Mouse (Mus musculus): Measurements from ENCODE around the gene BC048507.
"Not testable (repeated sequence)": the region's sequence is repeated elsewhere in the genome, so short reads cannot be mapped to it uniquely, and the experiment has no call there.

BC048507 gene

DNA sequence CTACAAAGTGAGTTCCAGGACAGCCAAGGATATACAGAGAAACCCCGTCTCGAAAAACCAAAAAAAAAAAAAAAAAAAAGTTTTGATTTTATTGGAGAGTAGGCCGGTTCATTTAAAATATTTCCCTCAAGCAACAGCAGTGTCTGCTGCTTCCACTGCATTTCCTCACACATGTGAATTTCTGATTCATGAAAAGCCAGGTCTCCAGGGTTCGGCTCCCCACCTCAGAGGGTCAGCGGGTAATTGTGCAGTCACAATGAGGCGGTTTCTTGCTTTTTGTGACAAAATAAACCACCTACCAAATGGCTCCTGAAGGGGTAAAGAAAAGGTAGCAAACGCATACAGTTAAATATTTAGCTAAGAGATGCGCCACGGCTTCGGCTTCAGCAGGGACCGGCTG is at the start of gene BC048507:
BC048507 (plus strand) TSS at position 301 of the 400 bp plus-strand sequence.
- no peak for DNase-seq

GRCm38 (mm10) chr13:67813710-67814660 is 49.1 kb upstream of the BC048507 start, which contains the start of gene Zfp273:
TSS of gene Zfp273 (plus strand) at chr13:67813740.
- peak; percentile 89 for DNase-seq

GRCm38 (mm10) chr13:67818636-67819035 is 44.5 kb upstream of the BC048507 start:
- DNase-seq, result no peak

DNA sequence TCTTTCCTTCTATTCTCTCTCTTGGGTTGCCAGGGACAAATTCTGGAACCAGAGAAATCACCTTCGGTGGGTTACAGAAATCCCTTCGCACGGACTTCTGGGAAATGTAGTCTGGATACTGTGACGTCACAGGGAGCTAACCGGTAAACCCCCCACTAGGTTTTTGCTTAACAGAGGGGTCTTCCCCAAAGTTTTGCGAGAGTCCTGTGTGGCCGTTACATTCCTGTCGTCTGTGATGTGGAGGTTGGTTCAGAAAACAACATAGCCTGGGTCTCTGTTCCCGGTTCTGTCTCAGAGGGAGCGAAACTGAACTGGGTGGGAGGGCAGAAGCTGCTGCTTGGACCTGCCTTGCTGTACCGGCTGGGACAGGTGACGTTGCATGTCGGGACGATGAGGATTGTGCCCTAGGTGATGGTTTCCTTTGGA is 32.2 kb upstream of the BC048507 start, which contains the start of gene Gm10037:
Gm10037 (plus strand) TSS at position 196 of the 426 bp plus-strand sequence.
- DNase-seq, result peak; percentile 81

DNA sequence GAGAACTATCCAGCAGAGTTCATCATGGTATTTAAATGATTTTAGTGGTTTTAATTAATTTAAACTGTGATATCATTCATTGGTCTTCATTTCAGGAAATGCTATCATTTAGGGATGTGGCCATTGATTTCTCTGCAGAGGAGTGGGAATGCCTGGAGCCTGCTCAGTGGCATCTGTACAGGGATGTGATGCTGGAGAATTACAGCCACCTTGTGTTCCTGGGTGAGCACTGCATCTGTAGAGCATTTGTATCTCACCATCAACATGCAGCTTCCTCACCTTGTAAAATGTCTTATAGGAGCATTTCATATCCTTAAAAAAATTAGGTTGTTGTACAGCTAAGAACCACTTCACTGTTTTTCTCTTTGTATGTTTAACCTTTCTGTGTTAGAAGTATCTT is 30.0 kb upstream of the BC048507 start:
- not testable (repeated sequence) for DNase-seq

DNA sequence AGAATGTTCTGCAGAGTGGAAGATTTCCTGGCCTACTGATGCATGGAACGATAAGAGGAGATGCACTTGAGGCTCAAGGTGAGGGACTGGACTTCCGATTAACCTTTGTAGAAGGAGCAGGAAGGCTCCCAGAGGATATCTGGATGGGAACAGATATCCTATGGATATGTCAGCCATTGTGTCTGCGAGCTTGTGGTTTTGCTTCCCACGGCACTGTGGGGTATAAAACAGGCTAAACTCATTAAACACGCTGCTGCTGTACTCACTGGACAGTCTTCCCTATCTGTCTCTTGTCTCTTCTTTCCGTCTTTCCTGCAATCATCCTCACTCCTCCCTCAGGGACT is 19.4 kb upstream of the BC048507 start:
- DNase-seq, result no peak

DNA sequence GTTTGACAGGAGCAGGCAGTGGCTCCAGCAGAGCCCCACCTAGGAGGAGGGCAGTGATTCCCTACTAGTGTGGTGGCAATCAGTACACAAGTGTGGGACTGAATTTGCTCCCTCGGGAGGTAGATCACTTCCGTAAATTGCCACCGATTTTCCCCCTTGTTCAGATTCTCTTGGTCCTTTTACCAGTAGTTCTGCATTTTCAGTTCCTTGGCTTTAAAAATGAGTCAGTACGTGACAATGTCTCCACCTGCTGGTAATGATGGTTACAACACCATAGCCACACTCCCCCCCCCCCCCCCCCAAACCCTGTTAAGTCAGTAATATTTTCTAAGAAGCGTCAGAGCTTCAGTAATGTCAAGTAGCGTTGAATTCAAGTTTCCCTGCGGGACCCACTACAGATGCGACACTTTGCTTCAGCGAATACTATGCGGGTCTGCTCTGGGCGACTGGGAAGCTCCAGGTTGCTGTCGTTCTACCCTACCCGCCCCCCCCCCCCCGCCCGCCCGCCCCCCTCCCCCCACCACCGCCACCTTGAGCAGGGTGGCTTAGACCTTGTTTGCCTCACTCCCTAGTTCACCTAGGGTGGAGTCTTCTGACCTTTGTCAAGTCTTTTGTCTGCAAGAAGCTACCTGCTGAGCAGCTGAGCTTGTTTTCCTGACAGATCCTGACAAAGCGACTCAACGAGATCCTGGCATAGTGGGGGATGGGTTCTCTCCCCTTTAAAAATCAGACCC is 18.8 kb upstream of the BC048507 start:
- DNase-seq, result peak; percentile 73

- no peak for DNase-seq
Observed at GRCm38 (mm10) chr13:67844853-67845194, 18.3 kb upstream of the BC048507 start.

DNA sequence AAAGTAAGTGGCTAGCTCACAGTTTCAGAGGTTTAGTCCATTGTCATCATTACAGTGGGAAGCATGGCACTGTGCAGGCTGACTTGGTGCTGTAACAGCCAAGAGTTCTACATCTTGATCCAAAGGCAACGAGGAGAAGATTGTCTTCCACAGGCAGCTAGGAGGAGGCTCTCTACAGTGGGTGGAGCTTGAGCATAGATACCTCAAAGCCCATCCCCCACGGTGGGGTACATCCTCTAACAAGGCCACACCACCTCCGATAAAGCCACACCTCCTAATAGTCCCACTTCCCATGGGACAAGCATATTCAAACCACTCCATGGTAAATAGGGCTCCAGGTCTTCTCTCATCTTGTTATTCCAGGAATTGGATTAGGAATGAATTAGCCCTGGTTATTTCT is 12.8 kb upstream of the BC048507 start:
- no peak for DNase-seq

GRCm38 (mm10) chr13:67853130-67853529 is 10.0 kb upstream of the BC048507 start:
- DNase-seq, result no peak

- DNase-seq, result no peak
Observed at GRCm38 (mm10) chr13:67853983-67854382, 9.1 kb upstream of the BC048507 start.

DNA sequence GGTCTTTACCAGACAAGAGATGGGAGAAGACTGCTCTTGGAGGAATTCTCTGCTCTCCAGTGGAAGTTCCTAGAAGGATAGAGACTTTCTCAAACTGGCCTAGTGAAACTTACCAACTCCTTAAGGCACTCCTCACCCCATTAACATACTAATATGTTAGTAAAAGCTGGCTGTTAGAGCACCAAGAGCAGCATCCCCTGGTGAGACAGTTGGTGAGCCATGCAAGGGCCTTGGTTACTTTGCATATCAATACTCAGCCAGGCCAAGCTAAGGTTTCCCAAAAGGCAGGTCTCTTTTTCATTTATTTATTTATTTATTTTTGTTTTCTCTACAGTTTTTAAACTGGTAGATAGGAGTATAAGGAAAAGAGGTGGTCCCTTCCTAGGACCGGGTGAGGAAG is 5.8 kb upstream of the BC048507 start:
- no peak for DNase-seq

DNA sequence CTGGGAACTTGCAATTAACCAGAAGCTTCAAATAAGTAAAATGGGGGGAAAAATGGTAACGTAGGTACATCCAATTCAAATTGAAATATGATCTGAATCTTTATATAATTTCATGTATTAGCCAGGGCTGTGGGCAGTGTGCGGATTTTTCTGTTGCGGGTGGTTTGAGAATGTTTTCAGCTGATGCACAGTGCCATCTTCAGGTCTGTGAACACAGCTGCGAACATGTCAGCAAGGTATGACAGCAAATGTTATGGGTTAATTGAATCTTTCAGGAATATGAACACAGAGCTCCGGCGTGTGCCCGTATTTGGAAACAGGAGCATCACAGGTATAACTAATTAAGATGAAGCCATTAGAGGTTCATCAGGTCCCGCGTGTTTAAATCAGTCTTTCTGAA is 618 bp upstream of the BC048507 start:
- no peak for DNase-seq

DNA sequence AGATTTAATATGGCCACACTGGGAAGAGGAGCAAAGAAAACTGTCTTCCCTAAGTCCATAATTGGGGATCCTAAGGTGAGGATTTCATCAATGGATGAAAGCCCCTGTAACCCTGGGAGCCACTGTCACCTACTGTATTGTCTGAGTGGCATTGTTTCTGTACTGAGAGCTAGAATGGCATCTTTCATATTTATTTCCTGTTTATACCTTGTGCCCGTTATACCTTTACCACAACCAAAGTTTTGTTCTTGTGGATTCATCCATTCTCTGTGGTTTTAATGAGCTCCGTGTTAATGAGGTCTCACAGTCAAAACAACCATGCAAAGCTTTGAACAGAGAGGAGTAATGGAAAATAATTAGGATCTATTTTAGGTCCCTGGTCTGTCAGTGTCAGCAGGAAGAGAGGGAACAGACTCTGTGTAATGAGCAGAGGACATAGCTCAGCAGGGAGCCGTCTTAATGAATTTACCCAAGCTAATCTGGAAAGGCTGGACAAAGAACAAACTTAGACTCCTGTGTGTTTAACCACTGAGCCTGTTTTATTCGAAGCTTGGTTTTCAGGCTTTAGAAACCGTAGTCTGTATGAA is 1.7 kb downstream of the BC048507 start:
- DNase-seq, result no peak

GRCm38 (mm10) chr13:67867899-67868298 is 4.8 kb downstream of the BC048507 start:
- DNase-seq, result no peak

- DNase-seq, result not testable (repeated sequence)
Observed at GRCm38 (mm10) chr13:67876049-67876698, 13.0 kb downstream of the BC048507 start.

DNA sequence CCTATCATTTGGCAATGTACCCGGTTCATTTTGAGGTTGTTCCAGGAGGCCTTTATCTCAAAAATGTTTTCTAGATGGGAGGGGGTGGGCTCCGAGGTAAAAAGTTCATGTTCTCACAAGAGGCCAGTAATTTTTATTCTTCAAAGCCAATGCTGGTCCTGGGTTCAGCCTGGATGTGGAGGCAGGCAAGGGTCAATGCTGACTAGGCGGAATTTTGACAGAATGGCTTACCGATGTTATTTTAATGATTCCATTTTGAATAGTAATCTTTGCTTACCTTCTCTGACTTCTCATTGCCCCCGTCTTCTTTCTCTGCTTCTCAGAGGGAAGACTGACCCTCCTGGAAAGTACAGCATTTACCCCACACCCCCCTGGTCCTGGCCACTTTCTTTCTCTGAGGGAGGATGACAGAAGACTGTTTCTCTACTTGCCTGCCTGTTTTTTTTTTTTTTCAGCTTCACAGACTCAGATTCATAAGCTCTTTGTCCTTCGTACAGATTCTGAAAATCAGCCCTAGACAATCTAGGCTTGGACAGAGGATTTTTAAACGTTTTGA is 13.7 kb downstream of the BC048507 start:
- no peak for DNase-seq

DNA sequence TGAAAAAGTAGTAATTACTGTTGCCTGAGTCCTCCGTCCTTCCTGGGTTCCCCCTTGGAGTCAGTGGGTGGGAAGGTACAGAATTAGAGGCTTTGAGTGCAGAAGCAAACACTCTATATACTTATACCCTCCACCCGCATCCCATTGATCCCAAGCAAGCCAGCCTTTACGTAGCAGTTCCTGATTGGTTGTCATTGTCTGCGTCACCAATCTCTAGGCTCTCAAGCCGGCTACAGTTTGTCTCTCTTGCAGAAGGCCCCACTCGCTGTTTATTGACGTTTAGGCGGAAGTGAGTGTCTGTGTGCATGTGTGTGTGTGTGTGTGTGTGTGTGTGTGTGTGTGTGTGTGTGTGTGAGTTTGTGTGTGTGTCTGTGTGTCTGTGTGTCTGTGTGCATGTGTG is 20.8 kb downstream of the BC048507 start:
- DNase-seq, result no peak

GRCm38 (mm10) chr13:67909759-67910158 is 46.6 kb downstream of the BC048507 start:
- DNase-seq, result no peak
